Mouse (Mus musculus) E14TG2a.4 (cell line): Measurements from ENCODE around the gene Apobec1.

Source experiments
- H3K27me3 ChIP-seq: 2 replicates; pipeline ENCODE4 v1.6.1; 2014; ENCODE audit warnings: low read length, control low read depth; ENCODE audit not compliant: insufficient read depth
- H3K36me3 ChIP-seq: 2 replicates; pipeline ENCODE4 v1.6.1; 2014; ENCODE audit warnings: low read length, control low read depth; ENCODE audit not compliant: insufficient read depth
- H3K4me1 ChIP-seq: replicated peaks from 2 replicates; pipeline ENCODE4 v1.6.1; 2014; ENCODE audit warnings: low read depth, low read length, control low read depth
- H3K4me3 ChIP-seq: replicated peaks from 2 replicates; pipeline ENCODE4 v1.5.1; 2014; ENCODE audit warnings: mild to moderate bottlenecking, low read length
- H3K9me3 ChIP-seq: 2 replicates; pipeline ENCODE4 v1.6.1; 2014; ENCODE audit warnings: low read length, control low read depth
- CTCF ChIP-seq: conservative IDR thresholded peaks from 2 replicates; pipeline ENCODE4 v1.5.1; 2014; ENCODE audit warnings: low read length
- NANOG ChIP-seq: IDR thresholded peaks from 2 replicates; pipeline ENCODE4 v1.6.1; 2014; ENCODE audit warnings: borderline replicate concordance, low read length, mixed read lengths
- POU5F1 ChIP-seq: IDR thresholded peaks from 2 replicates; pipeline ENCODE4 v1.6.1; 2014; ENCODE audit warnings: low read length, borderline replicate concordance

The Apobec1 gene

GRCm38 (mm10) chr6:122539564-122539963 is 62.7 kb downstream of the Apobec1 start:
- H3K27me3 ChIP-seq = no peaks in the 10 kb centered on the region
- no peak for TF ChIP-seq NANOG
- no peak for TF ChIP-seq POU5F1
- TF ChIP-seq CTCF = no peak
- H3K4me1 ChIP-seq = no peaks in the 10 kb centered on the region
- peaks cover 8% of the 10 kb centered on the region for H3K9me3 ChIP-seq
- no peaks in the 10 kb centered on the region for H3K36me3 ChIP-seq
- no peak overlapping the region for H3K4me3 ChIP-seq

- H3K9me3 ChIP-seq = peaks cover 8% of the 10 kb centered on the region
- TF ChIP-seq POU5F1 = no peak
- TF ChIP-seq CTCF = no peak
- TF ChIP-seq NANOG = no peak
- H3K36me3 ChIP-seq = no peaks in the 10 kb centered on the region
- no peak overlapping the region for H3K4me3 ChIP-seq
- peaks cover 17% of the 10 kb centered on the region for H3K4me1 ChIP-seq
- H3K27me3 ChIP-seq = peaks cover under 1% of the 10 kb centered on the region; the same call in 1 of the 2 replicates
Measured at GRCm38 (mm10) chr6:122534032-122534431, 68.2 kb downstream of the Apobec1 start.

GRCm38 (mm10) chr6:122532883-122533302 is 69.4 kb downstream of the Apobec1 start:
- peak overlapping the region; percentile 13; the same call in 1 of the 2 replicates for H3K4me3 ChIP-seq
- H3K4me1 ChIP-seq = peaks cover 24% of the 10 kb centered on the region
- H3K9me3 ChIP-seq = peaks cover under 1% of the 10 kb centered on the region
- TF ChIP-seq CTCF (no peak), POU5F1 (no peak), NANOG (no peak)
- H3K27me3 ChIP-seq = peaks cover 5% of the 10 kb centered on the region
- H3K36me3 ChIP-seq = no peaks in the 10 kb centered on the region

- peaks cover 9% of the 10 kb centered on the region for H3K27me3 ChIP-seq
- no peak overlapping the region for H3K4me3 ChIP-seq
- peaks cover 27% of the 10 kb centered on the region for H3K4me1 ChIP-seq
- H3K9me3 ChIP-seq = no peaks in the 10 kb centered on the region
- TF ChIP-seq POU5F1 (no peak), NANOG (no peak), CTCF (no peak)
- H3K36me3 ChIP-seq = no peaks in the 10 kb centered on the region
Measured at GRCm38 (mm10) chr6:122531466-122532174, 70.6 kb downstream of the Apobec1 start.

DNA sequence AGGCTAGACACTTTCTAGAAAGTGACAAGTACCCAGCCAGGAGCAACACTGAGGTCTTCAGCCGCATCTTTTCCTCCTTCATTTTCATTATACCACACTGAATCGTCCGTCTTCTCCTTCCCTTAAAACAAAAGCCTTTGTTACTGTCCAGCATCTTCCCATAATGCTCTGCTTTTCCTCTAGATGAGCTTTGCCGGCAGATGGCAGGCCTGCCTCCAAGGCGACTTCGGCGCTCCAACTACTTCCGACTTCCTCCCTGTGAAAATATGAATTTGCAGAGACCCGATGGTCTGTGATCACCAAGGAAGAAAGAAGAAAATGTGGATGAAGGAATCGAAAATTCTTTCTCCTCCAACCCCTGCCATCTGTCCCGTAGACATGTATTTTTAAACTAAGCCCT is 74.1 kb downstream of the Apobec1 start:
- Histone ChIP-seq H3K4me1 (peaks cover 21% of the 10 kb centered on the region), H3K36me3 (no peaks in the 10 kb centered on the region), H3K4me3 (no peak overlapping the region), H3K9me3 (no peaks in the 10 kb centered on the region), H3K27me3 (peaks cover 9% of the 10 kb centered on the region)
- 0 out of 2 replicates have a peak, but pooled peaks have one; percentile 5 for TF ChIP-seq CTCF
- TF ChIP-seq NANOG = no peak
- TF ChIP-seq POU5F1 = no peak
